Mouse (Mus musculus) stomach, embryonic 15.5 days (tissue): ENCODE data around the gene Spaca3. TPM values are rescaled to one million over a fixed set of nuclear protein-coding genes. Genes with fewer than 3 reads are reported as not detected.

ENCODE experiments used
- ATAC-seq: fragments of 200-750 bp; cut with Nextera tagmentation; 2 replicates; pipeline ENCODE4 v1.8.0; 2017; ENCODE audit warnings: low read depth, moderate number of reproducible peaks, moderate TSS enrichment; ENCODE audit not compliant: insufficient read depth, low FRiP score
- H3K27ac ChIP-seq: fragments of 300-500 bp; sonication (generic); 2 replicates; pipeline ENCODE4 v1.5.1; 2015; ENCODE audit warnings: mild to moderate bottlenecking, inconsistent platforms
- H3K27me3 ChIP-seq: fragments of 300-500 bp; sonication (generic); replicated peaks from 2 replicates; pipeline ENCODE4 v1.6.1; 2015; ENCODE audit warnings: inconsistent platforms
- H3K36me3 ChIP-seq: fragments of 300-500 bp; sonication (generic); 2 replicates; pipeline ENCODE4 v1.6.1; 2015; ENCODE audit warnings: inconsistent platforms
- H3K4me1 ChIP-seq: fragments of 300-500 bp; sonication (generic); 2 replicates; pipeline ENCODE4 v1.6.1; 2015; ENCODE audit warnings: inconsistent platforms
- H3K4me2 ChIP-seq: fragments of 300-500 bp; sonication (generic); 2 replicates; pipeline ENCODE4 v1.6.1; 2015; ENCODE audit warnings: mild to moderate bottlenecking, inconsistent platforms
- H3K4me3 ChIP-seq: fragments of 300-500 bp; sonication (generic); replicated peaks from 2 replicates; pipeline ENCODE4 v1.5.1; 2015; ENCODE audit warnings: inconsistent platforms
- H3K9ac ChIP-seq: fragments of 300-500 bp; sonication (generic); 2 replicates; pipeline ENCODE4 v1.6.1; 2015; ENCODE audit warnings: inconsistent platforms
- H3K9me3 ChIP-seq: fragments of 300-500 bp; sonication (generic); 2 replicates; pipeline ENCODE4 v1.6.1; 2016; ENCODE audit warnings: inconsistent platforms
- WGBS: fragments of 180-500 bp; shearing (Covaris S2); methylation state at CpG from one replicate; pipeline ENCODE4 v1.1.7; 2015; 5-methylcytosine and 5-hydroxymethylcytosine counted together
- polyA plus RNA-seq: library from polyadenylated mRNA; unstranded; fragments of >200 nt; fragmentation: Nextera tagmentation; extraction: Ambion mirVana; gene quantifications from 2 replicates; pipeline ENCODE4 v1.2.1, GENCODE M21; 2015

Spaca3 gene
- polyA plus RNA-seq, 1 experiment from 2014 or later = not detected

DNA sequence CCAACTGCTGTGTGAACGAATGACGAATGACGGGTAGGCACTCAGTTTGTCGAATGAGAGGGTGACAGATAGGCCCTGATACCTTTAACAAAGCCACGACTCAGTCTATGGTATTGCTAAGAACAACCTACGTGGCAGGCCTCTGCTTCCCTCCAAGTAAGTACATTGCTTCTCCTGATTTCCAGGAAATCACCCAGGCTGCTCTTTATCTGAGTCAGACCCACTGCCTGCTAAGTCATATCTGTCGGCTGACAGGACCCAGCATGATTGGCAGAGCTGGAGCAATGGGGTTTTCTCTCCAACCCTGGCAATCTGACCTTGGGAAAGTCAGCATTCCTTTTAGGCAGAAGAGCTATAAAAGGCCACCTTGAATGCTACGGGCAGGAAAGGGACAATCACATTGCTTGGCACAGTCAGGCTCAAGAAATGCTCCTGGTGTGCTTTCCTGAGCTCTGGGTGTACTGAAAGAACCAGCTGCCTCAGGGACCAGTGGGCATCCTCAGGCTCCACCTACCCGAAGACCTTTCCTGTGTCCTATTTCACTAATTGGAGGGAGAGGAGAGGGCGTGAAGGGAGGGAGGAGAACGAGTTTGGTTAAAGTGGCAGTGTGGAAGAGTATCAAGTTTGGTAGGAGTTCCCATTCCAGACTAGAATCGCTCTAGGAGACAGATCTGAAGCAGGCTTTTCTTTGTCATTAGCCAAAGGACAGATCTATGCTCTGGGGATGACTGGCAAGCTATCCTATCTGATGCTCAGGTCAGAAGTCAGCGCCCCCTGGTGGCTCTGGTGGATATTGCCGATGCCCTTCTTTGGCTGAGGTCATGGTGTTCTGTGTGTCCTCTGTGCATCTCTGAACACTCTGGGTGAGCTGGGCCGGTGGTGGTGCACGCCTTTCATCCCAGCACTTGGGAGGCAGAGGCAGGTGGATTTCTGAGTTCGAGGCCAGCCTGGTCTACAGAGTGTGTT, 14.6 kb downstream of the Spaca3 start:
- H3K4me2 ChIP-seq = no peak overlapping the region
- no peaks in the 10 kb centered on the region for H3K9me3 ChIP-seq
- WGBS = 59% methylated on average over 17 of the region's 17 CpGs
- no peak overlapping the region for H3K4me3 ChIP-seq
- peak; percentile 84 for ATAC-seq
- H3K4me1 ChIP-seq = no peaks in the 10 kb centered on the region
- H3K27me3 ChIP-seq = no peaks in the 10 kb centered on the region
- no peak overlapping the region for H3K9ac ChIP-seq
- H3K36me3 ChIP-seq = no peaks in the 10 kb centered on the region
- H3K27ac ChIP-seq = no peak overlapping the region

DNA sequence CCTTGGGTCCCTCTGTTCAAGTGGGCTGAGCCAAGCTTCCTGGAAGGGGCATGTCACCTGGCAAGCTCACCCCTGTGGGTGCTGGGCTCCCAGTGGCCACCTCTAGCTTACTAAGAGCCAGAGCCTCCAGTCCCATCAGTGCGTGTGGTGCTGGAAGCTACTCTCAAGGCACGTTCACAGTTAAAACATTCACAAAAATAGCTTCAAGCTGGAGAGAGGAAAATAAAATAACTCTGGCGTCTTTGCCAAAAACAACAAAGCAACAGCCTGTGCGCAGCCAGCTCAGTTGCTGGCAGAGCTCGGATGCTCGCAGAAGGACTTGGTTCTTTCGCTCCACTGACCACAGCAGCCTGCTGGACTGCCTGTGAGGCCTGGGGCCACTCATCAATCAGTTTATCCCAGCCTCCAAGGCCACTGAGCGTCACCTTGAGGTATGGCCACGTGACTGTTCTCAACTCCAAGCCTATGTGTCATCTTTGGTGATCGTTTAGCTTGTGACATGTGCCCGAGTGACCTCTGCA, 19.0 kb downstream of the Spaca3 start:
- Histone ChIP-seq H3K36me3 (no peaks in the 10 kb centered on the region), H3K4me1 (no peaks in the 10 kb centered on the region), H3K4me2 (no peak overlapping the region), H3K27ac (no peak overlapping the region), H3K4me3 (no peak overlapping the region), H3K9ac (no peak overlapping the region), H3K9me3 (no peaks in the 10 kb centered on the region), H3K27me3 (no peaks in the 10 kb centered on the region)
- 53% methylated on average over 11 of the region's 11 CpGs for WGBS
- ATAC-seq = no peak

DNA sequence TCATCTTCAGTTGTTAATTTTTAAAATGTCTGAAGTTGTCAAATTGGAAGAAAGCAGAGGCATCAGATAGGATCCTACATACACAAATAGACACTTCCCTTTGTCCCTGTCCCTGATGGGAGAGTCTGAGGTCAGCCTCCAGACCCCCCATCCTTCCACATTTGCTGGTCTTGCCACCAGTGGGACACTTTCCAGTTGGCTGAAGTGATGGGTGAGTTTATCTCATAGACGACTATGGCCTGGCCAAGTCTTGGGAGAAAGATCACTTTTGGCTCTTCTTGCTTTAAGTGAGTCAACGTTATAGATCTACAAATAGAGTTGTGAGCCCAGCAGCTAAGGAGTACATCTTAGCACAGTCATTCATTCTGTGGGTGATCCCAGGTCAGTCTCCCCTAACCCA, 19.9 kb downstream of the Spaca3 start:
- no peaks in the 10 kb centered on the region for H3K9me3 ChIP-seq
- no peaks in the 10 kb centered on the region for H3K27me3 ChIP-seq
- H3K36me3 ChIP-seq = no peaks in the 10 kb centered on the region
- H3K4me3 ChIP-seq = no peak overlapping the region
- H3K27ac ChIP-seq = no peak overlapping the region
- whole genome bisulfite sequencing = 69% methylated on average over 2 of the region's 2 CpGs
- H3K4me2 ChIP-seq = no peak overlapping the region
- no peaks in the 10 kb centered on the region for H3K4me1 ChIP-seq
- ATAC-seq = no peak
- H3K9ac ChIP-seq = no peak overlapping the region

DNA sequence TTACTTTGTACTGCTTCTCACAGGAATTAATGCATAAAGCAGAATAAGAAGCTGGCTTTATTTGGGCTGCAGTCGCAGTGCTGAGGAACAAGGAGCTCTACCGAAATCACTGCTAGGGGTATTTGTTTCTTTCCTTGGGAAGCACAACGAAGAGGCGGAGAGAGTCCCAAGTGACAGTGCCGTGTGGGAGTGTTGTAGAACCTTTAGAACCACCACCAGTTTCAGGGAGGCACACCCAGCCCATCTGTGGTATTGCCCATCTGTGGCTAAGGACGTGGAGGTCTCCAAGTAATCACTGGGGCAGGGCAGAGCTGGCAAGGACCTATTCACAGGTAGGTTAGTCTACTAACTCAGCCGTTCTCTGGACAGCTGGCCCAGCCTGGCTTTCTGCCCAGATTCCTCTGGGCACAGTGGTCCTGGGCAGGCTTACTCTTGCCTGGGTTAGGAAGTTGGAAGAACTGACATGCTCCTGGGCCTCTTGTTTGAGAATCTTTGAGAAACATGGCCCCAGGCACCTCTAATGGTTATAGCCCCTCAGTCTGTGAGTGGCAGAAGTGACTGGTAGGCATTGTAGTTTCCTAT, 24.2 kb downstream of the Spaca3 start:
- Histone ChIP-seq H3K27me3 (no peaks in the 10 kb centered on the region), H3K9me3 (no peaks in the 10 kb centered on the region), H3K36me3 (no peaks in the 10 kb centered on the region), H3K4me1 (no peaks in the 10 kb centered on the region), H3K4me2 (no peak overlapping the region), H3K9ac (no peak overlapping the region), H3K27ac (no peak overlapping the region), H3K4me3 (no peak overlapping the region)
- WGBS = 80% methylated on average over 7 of the region's 7 CpGs
- ATAC-seq = no peak

DNA sequence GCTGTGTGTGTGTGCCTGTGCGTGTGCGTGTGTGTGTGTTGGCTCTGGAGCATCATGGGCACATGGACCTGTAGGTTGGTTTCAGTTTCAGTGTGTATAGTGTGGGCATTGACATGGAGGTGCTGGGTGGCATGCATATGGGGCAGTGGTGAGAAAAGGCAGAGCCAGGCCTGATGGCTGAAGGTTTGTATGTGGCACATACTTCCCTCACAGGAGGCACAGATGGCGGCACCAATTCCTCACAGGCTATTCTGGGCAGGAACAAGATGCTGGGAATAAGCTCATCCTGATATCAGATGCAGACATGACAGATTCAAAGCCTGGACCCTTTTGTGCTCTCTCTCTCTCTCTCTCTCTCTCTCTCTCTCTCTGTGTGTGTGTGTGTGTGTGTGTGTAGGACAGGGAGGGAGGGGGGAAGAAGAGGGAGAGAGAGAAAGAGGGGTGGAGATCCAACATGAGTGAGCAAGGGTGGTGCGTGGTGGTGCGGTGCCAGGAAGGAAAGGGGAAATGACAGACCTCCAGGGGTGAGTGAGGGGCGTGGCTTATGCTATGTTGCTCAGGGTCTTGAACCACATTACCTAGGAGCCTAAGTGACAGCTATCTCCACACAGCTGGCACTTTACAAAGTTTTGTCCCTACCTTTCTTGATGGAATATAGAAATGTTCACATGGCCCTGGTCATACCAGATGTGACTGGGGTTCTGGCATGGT, 26.5 kb downstream of the Spaca3 start:
- Histone ChIP-seq H3K4me3 (no peak overlapping the region), H3K27me3 (no peaks in the 10 kb centered on the region), H3K4me1 (no peaks in the 10 kb centered on the region), H3K9me3 (no peaks in the 10 kb centered on the region), H3K36me3 (no peaks in the 10 kb centered on the region), H3K4me2 (no peak overlapping the region), H3K27ac (no peak overlapping the region), H3K9ac (no peak overlapping the region)
- ATAC-seq = no peak
- WGBS = 68% methylated on average over 6 of the region's 6 CpGs

DNA sequence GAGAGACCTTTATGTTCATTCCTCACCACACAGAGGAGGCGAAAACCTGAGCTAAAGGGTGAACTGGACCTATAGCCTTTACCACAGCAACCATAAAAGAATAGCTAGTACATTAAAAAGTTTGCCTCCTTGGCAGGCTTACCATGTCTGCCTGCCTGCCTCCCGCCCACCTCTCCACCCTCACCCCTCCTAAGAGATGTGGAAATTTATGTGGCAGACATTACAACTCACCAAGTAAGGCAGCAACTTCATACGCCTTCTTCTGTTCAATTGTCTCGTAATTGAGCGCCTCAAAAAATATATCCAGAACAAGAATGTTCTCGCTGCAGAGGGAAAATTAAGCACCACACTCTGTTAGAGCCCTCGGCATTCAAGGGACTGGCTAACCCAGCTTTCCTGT, 28.2 kb downstream of the Spaca3 start:
- no peak overlapping the region for H3K4me2 ChIP-seq

DNA sequence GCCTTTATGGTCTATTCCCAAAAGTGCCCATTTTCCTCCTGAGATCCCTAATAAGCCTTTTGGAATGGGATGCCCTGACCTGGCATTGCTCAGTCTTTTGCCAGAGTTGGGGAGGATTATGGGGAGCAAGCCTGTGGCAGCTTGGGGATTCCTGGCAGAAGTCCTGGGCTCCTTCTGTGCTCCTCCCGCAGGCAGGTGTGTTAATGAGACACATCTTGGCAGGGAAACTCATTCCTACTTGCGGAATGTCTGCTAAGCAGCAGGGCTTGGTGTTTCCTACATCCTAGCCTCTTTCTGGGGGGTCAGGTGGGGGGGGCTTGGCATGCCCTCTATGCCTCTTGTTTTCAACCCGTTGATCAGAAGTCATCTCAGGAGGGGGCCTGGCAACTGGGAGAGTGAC, 28.9 kb downstream of the Spaca3 start:
- 68% methylated on average over 3 of the region's 3 CpGs for WGBS
- Histone ChIP-seq H3K27ac (no peak overlapping the region), H3K4me1 (no peaks in the 10 kb centered on the region), H3K36me3 (no peaks in the 10 kb centered on the region), H3K4me2 (no peak overlapping the region), H3K4me3 (no peak overlapping the region), H3K9me3 (no peaks in the 10 kb centered on the region), H3K9ac (no peak overlapping the region), H3K27me3 (no peaks in the 10 kb centered on the region)
- ATAC-seq = no peak

More for the DNA sequence above, 28.2 kb downstream of the Spaca3 start:
- H3K36me3 ChIP-seq = no peaks in the 10 kb centered on the region
- no peak overlapping the region for H3K9ac ChIP-seq
- no peak for ATAC-seq
- WGBS = 69% methylated on average over 7 of the region's 7 CpGs
- no peak overlapping the region for H3K27ac ChIP-seq
- H3K9me3 ChIP-seq = no peaks in the 10 kb centered on the region
- no peak overlapping the region for H3K4me3 ChIP-seq
- no peaks in the 10 kb centered on the region for H3K4me1 ChIP-seq
- no peaks in the 10 kb centered on the region for H3K27me3 ChIP-seq

DNA sequence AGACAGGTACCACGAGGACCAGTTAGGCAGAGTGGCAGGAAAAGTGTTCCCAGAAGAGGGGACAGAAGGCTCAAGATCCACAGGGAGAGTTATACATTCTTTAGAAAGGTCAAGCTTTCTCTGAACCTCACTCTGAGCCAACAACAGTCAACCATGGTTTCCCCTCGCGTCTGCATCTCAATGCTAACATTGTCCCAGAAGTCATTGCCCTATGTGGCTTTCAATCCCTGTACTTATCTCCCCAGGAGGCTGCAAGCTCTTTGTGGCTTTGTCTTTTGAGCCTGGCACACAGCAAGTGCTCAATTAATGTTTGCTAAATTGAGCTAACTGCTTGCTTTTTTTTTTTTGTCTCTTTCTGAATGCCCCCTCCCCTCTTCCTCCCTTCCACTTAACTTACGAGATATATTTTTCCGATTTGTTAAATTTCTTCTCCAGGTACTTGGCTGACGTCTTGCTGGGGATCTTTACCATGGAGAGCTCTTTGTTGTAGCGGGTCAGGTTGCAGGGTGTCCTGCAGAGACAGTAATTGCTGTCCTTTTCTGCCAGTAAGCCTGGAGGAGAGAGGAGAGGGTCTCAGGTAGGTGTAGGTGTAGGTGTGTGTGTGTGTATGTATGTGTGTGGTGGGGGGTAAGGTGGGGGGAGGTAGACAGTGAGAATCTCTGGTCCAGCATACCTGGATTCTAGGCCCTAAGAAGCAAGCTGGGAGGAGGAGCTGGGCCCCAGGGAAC, 31.3 kb downstream of the Spaca3 start:
- H3K27ac ChIP-seq = no peak overlapping the region
- H3K9ac ChIP-seq = no peak overlapping the region
- WGBS = 18% methylated on average over 7 of the region's 7 CpGs
- no peak overlapping the region for H3K4me2 ChIP-seq
- H3K27me3 ChIP-seq = no peaks in the 10 kb centered on the region
- no peaks in the 10 kb centered on the region for H3K4me1 ChIP-seq
- no peak overlapping the region for H3K4me3 ChIP-seq
- no peaks in the 10 kb centered on the region for H3K36me3 ChIP-seq
- H3K9me3 ChIP-seq = no peaks in the 10 kb centered on the region
- ATAC-seq = no peak

DNA sequence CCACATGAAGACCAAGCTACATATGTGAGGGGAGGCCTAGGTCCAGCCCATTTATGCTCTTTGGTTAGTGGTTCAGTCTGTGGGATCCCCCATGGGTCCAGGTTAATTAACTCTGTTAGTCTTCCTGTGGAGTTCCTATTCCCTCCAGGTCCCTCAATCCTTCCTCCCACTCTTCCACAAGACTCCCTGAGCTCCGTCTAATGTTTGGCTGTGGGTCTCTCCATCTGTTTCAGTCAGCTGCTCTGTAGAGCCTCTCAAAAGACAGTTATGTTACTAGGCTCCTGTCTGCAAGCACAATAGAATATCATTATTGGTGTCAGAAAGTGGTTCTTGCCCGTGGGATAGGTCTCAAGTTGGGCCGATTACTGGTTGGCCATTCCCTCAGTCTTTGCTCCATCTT, 37.7 kb downstream of the Spaca3 start:
- no peak for ATAC-seq
- H3K4me1 ChIP-seq = no peaks in the 10 kb centered on the region
- no peaks in the 10 kb centered on the region for H3K36me3 ChIP-seq
- H3K9me3 ChIP-seq = no peaks in the 10 kb centered on the region
- 86% methylated on average over 3 of the region's 3 CpGs for WGBS
- H3K4me3 ChIP-seq = no peak overlapping the region
- H3K27ac ChIP-seq = no peak overlapping the region
- no peaks in the 10 kb centered on the region for H3K27me3 ChIP-seq
- H3K4me2 ChIP-seq = no peak overlapping the region
- no peak overlapping the region for H3K9ac ChIP-seq

DNA sequence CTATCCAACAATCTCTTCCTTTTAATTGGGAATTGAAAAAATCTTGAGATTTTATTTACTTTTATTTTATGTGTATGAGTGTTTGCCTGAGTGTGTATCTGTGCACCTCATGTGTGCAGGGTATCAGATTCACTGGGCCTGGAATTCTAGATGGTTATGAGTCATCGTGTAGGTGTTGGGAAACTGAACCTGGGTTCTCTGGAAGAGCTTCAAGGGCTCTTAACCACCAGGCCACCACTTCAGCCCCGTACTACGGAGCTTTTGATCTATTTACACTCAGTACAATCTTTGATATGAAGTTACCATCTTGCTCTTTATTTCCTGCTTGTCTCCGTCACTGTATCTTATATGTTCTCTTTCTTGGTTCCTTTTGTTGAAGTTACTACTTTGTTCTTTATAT, 42.4 kb downstream of the Spaca3 start:
- 77% methylated on average over 4 of the region's 4 CpGs for WGBS
- no peak overlapping the region for H3K4me2 ChIP-seq
- H3K9ac ChIP-seq = no peak overlapping the region

DNA sequence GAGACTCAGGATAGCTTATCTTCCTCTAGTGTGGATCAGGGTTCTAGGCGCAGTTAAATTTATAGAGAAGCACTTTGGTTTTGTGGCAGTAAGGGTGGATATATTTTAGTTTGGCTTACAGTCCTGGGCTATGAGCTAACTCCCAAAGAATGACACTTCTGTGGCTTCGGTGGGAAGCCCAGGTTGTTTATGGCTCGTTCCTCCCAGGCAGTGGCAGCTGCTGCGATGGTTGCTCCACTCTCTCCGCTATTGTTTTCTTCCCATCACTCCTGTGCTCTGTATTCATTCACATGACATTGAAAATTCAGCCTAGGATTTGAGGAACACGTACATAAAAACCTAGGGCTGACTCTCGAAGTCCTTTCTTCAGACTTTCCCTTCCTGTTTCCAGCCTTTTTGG, 44.5 kb downstream of the Spaca3 start:
- Histone ChIP-seq H3K9ac (no peak overlapping the region), H3K27me3 (no peaks in the 10 kb centered on the region), H3K4me3 (no peak overlapping the region), H3K36me3 (no peaks in the 10 kb centered on the region), H3K4me1 (no peaks in the 10 kb centered on the region), H3K9me3 (no peaks in the 10 kb centered on the region), H3K27ac (no peak overlapping the region), H3K4me2 (no peak overlapping the region)
- WGBS = 51% methylated on average over 7 of the region's 7 CpGs
- no peak for ATAC-seq

More for the DNA sequence above, 42.4 kb downstream of the Spaca3 start:
- Histone ChIP-seq H3K4me3 (no peak overlapping the region), H3K9me3 (no peaks in the 10 kb centered on the region), H3K36me3 (no peaks in the 10 kb centered on the region), H3K27ac (no peak overlapping the region), H3K27me3 (no peaks in the 10 kb centered on the region), H3K4me1 (no peaks in the 10 kb centered on the region)
- ATAC-seq = no peak
